Comparison of ENCODE assay signal across 13 mouse cellular contexts in genomic region chr8:87822690-87823089, GRCm38 (mm10).
DNase-seq lines count a peak whose midpoint lies in the region; ATAC-seq and TF ChIP-seq lines count a peak whose summit lies in the region.
"Had no signal": no experiment of that assay in that cellular context is flagged by ENCODE, and none has a peak within 500 bp of the region (broad histone marks: within the 10 kb centered on the region; RNA-seq: fewer than 3 reads in every experiment).

No protein-coding gene starts in this region.

- ATAC-seq in kidney, postnatal 0 days (replicated peaks; ENCODE audit: low FRiP score, low read depth): no peak
- no peak for ATAC-seq in embryonic facial prominence, embryonic 14.5 days (ENCODE audit: low read depth)
- no peak for ATAC-seq in hindbrain, embryonic 13.5 days (ENCODE audit: low FRiP score)
- ATAC-seq in midbrain, postnatal 0 days (ENCODE audit: low FRiP score): no peak

- no peak overlapping the region for H3K9ac ChIP-seq in kidney, postnatal 0 days (ENCODE audit: low read depth, low read length)
- H3K9ac ChIP-seq in embryonic facial prominence, embryonic 14.5 days (ENCODE audit: low read depth, low read length): 0 out of 2 replicates have a peak overlapping the region, but pooled peaks have one; percentile 35
- peak overlapping the region; percentile 29 for H3K9ac ChIP-seq in hindbrain, embryonic 13.5 days
- no peak overlapping the region for H3K9ac ChIP-seq in midbrain, postnatal 0 days (replicated peaks; ENCODE audit: low read length, poor library complexity, severe bottlenecking)
- H3K9ac ChIP-seq: liver, embryonic 14.5 days had no signal

- no peaks in the 10 kb centered on the region for H3K9me3 ChIP-seq in kidney, postnatal 0 days (replicated peaks; ENCODE audit: low read length)
- H3K9me3 ChIP-seq in embryonic facial prominence, embryonic 14.5 days (ENCODE audit: control insufficient read depth, low read length): no peaks in the 10 kb centered on the region
- H3K9me3 ChIP-seq in hindbrain, embryonic 13.5 days: no peaks in the 10 kb centered on the region
- no peaks in the 10 kb centered on the region for H3K9me3 ChIP-seq in midbrain, postnatal 0 days (ENCODE audit: low read length)

- no peak for TF ChIP-seq POLR2A in thymus, adult 2 months (IDR thresholded peaks at IDR 0.05; ENCODE audit: control insufficient read depth, extremely low read depth, insufficient read depth, low read length, poor library complexity)

- no peaks in the 10 kb centered on the region for H3K27me3 ChIP-seq in kidney, postnatal 0 days (ENCODE audit: insufficient read depth, low read length)
- H3K27me3 ChIP-seq in embryonic facial prominence, embryonic 14.5 days (replicated peaks; ENCODE audit: control insufficient read depth, insufficient read depth, low read length): no peaks in the 10 kb centered on the region
- H3K27me3 ChIP-seq in hindbrain, embryonic 13.5 days: no peaks in the 10 kb centered on the region
- H3K27me3 ChIP-seq in midbrain, postnatal 0 days (ENCODE audit: insufficient read depth, low read length): no peaks in the 10 kb centered on the region
- H3K27me3 ChIP-seq in thymus, adult 2 months (ENCODE audit: control insufficient read depth, insufficient read depth, low read length): no peaks in the 10 kb centered on the region

- H3K36me3 ChIP-seq in kidney, postnatal 0 days (ENCODE audit: insufficient read depth, low read length): no peaks in the 10 kb centered on the region
- no peaks in the 10 kb centered on the region for H3K36me3 ChIP-seq in embryonic facial prominence, embryonic 14.5 days (ENCODE audit: control insufficient read depth, insufficient read depth, low read length)
- H3K36me3 ChIP-seq in hindbrain, embryonic 13.5 days: no peaks in the 10 kb centered on the region
- H3K36me3 ChIP-seq in midbrain, postnatal 0 days (ENCODE audit: insufficient read depth, low read length): no peaks in the 10 kb centered on the region
- H3K36me3 ChIP-seq in thymus, adult 2 months (ENCODE audit: control insufficient read depth, insufficient read depth, low read length): no peaks in the 10 kb centered on the region

- 17% methylated on average over 12 of the region's 12 CpGs for WGBS in kidney, postnatal 0 days
- WGBS in embryonic facial prominence, embryonic 14.5 days: 11% methylated on average over 11 of the region's 12 CpGs
- WGBS in hindbrain, embryonic 13.5 days: 14% methylated on average over 12 of the region's 12 CpGs
- 13% methylated on average over 12 of the region's 12 CpGs for WGBS in midbrain, postnatal 0 days
- WGBS in thymus, adult 2 months: 66% methylated on average over 12 of the region's 12 CpGs

- H3K4me2 ChIP-seq in kidney, postnatal 0 days (ENCODE audit: low read length): peak overlapping the region; percentile 25; the same call in 1 of the 2 replicates
- peak overlapping the region; percentile 36 for H3K4me2 ChIP-seq in embryonic facial prominence, embryonic 14.5 days (ENCODE audit: low read depth, low read length)
- peak overlapping the region; percentile 15 for H3K4me2 ChIP-seq in hindbrain, embryonic 13.5 days
- H3K4me2 ChIP-seq in midbrain, postnatal 0 days (ENCODE audit: low read depth, low read length, poor library complexity, severe bottlenecking): no peak overlapping the region

- H3K4me1 ChIP-seq in kidney, postnatal 0 days (replicated peaks; ENCODE audit: insufficient read depth, low read length): peaks cover 12% of the 10 kb centered on the region
- peaks cover 32% of the 10 kb centered on the region for H3K4me1 ChIP-seq in embryonic facial prominence, embryonic 14.5 days (ENCODE audit: control insufficient read depth, insufficient read depth, low read length)
- H3K4me1 ChIP-seq in hindbrain, embryonic 13.5 days (replicated peaks): peaks cover 53% of the 10 kb centered on the region
- H3K4me1 ChIP-seq in midbrain, postnatal 0 days (ENCODE audit: insufficient read depth, low read length): peaks cover 18% of the 10 kb centered on the region; the same call in 1 of the 2 replicates
- no peaks in the 10 kb centered on the region for H3K4me1 ChIP-seq in thymus, adult 2 months (replicated peaks; ENCODE audit: control insufficient read depth, insufficient read depth, low read length)

- peak; percentile 63 for DNase-seq in kidney, postnatal 0 days (ENCODE audit: low spot score)
- no peak for DNase-seq in kidney, adult 8-10 months
- DNase-seq in embryonic facial prominence, embryonic 14.5 days (ENCODE audit: low spot score): peak; percentile 46
- DNase-seq in midbrain, postnatal 0 days (ENCODE audit: low spot score): no peak
- DNase-seq in thymus, adult 2 months: no peak
- DNase-seq in layer of hippocampus, postnatal 10 days (ENCODE audit: low spot score in 2 of 2): no peak
- no peak for DNase-seq in adrenal gland, postnatal 10 days
- DNase-seq: cerebellum, postnatal 36 days; gastrocnemius, postnatal 14 days; kidney, postnatal 36 days; right cerebral cortex, postnatal 4 days had no signal

- no peak overlapping the region for H3K4me3 ChIP-seq in kidney, postnatal 0 days (replicated peaks; ENCODE audit: low read depth, low read length)
- H3K4me3 ChIP-seq in embryonic facial prominence, embryonic 14.5 days (ENCODE audit: low read depth, low read length): no peak overlapping the region
- no peak overlapping the region for H3K4me3 ChIP-seq in hindbrain, embryonic 13.5 days
- no peak overlapping the region for H3K4me3 ChIP-seq in midbrain, postnatal 0 days (ENCODE audit: low read depth, low read length)
- no peak overlapping the region for H3K4me3 ChIP-seq in thymus, adult 2 months (ENCODE audit: control insufficient read depth, insufficient read depth, low read length)

- TF ChIP-seq CTCF in kidney, postnatal 0 days (IDR thresholded peaks at IDR 0.05; ENCODE audit: low read depth): peak; percentile 40; the same call in 1 of the 2 replicates
- peak; percentile 46 for TF ChIP-seq CTCF in midbrain, postnatal 0 days (IDR thresholded peaks at IDR 0.05)
- no peak for TF ChIP-seq CTCF in thymus, adult 2 months (IDR thresholded peaks at IDR 0.05; ENCODE audit: borderline replicate concordance, control insufficient read depth, extremely low read depth, insufficient read depth, low read length, poor library complexity)

- no peak overlapping the region for H3K27ac ChIP-seq in kidney, postnatal 0 days
- peak overlapping the region; percentile 71 for H3K27ac ChIP-seq in embryonic facial prominence, embryonic 14.5 days (replicated peaks; ENCODE audit: low read depth, low read length)
- H3K27ac ChIP-seq in hindbrain, embryonic 13.5 days: peak overlapping the region; percentile 55
- H3K27ac ChIP-seq in midbrain, postnatal 0 days (ENCODE audit: low read depth, low read length): no peak overlapping the region
- no peak overlapping the region for H3K27ac ChIP-seq in thymus, adult 2 months (ENCODE audit: control insufficient read depth, insufficient read depth, low read length)
- H3K27ac ChIP-seq: liver, embryonic 14.5 days had no signal

Comparison
In these comparisons a context has a peak if more than half of its experiments do, and no peak if none do; other contexts are left out.
1. DNase-seq: peak in kidney, postnatal 0 days (single experiment) and embryonic facial prominence, embryonic 14.5 days (single experiment); none in kidney, adult 8-10 months (0 of 2), midbrain, postnatal 0 days (single experiment), thymus, adult 2 months (single experiment), layer of hippocampus, postnatal 10 days (0 of 2) and adrenal gland, postnatal 10 days (single experiment).
2. H3K27ac ChIP-seq: peak in embryonic facial prominence, embryonic 14.5 days (single experiment) and hindbrain, embryonic 13.5 days (single experiment); none in kidney, postnatal 0 days (single experiment), midbrain, postnatal 0 days (single experiment) and thymus, adult 2 months (single experiment).
3. H3K9ac ChIP-seq: peak in embryonic facial prominence, embryonic 14.5 days (single experiment) and hindbrain, embryonic 13.5 days (single experiment); none in kidney, postnatal 0 days (single experiment) and midbrain, postnatal 0 days (single experiment).